Mouse (Mus musculus): ENCODE data around the gene Btbd7. TPM values are rescaled to one million over a fixed set of nuclear protein-coding genes. Genes with fewer than 3 reads are reported as not detected.

The Btbd7 gene
- total RNA-seq (2021): 10 to 100 TPM; 34.6 to 35.0 TPM

- DNase-seq: peak; percentile 99
These were observed at the start of gene Btbd7 for GRCm38 (mm10) chr12:102878031-102878823. TSS of gene Btbd7 (minus strand) at chr12:102878471.

GRCm38 (mm10) chr12:102916073-102916472, 37.8 kb upstream of the Btbd7 start:
- DNase-seq: no peak

DNA sequence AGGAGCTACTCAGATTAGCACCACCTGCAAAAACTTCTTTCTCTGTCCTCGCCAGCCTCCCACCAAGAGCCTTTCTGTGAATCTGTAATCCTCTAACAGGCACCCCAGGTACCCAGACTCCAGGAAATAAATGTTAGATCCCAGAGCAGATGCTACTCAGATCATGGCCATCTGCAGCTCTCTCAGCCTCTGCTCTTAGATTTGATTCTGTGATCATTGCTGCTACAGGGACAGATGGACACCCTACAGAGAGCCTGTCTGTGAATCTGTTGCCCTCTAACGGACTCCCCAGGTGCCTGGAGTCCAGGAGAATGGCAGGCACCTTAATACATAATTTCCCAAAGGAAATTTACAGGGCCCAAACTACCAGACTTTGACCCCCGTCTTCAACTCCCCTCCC, 29.9 kb upstream of the Btbd7 start:
- DNase-seq: no peak

GRCm38 (mm10) chr12:102899091-102899490, 20.8 kb upstream of the Btbd7 start, which contains the start of gene Cox8c:
TSS of gene Cox8c (plus strand) at chr12:102899316.
- no peak for DNase-seq

DNA sequence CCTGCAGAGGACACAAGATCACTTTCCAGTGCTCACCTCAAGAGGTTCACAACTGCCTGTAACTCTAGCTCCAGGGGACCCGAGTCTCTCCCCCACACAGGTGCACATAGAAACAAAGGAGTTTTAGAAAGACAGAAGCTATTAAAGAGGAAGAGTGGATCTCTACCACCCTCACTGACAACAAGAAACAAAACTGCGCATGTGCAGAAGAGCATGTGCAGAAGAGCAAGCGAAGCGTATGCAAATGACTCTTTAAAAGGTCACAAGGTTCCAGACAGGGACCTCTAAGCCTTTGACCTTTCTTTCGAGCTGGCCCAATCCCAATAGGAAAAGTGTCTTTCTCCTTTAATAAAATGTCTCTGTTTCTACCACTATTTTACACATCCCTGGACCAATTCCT, 10.3 kb upstream of the Btbd7 start:
- DNase-seq: no peak

DNA sequence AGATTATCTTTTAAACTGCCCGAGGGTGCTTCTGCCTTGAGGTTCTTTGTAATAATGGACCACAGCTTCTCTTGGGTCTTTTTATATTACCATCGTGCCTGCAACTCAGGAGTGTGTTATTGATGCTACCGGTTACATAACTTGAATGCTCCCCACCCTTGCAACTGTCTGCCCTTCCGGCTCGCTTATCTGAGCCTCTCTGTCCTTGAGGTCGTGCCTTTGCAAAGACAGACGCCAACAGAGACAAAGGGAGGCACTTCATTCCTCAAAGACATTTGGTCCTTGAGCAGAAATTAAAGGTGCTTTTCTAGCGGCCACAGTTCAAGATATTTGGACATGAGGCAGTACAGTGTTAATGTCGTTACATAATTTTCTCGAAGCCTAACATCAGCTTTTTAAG, 9.1 kb upstream of the Btbd7 start:
- no peak for DNase-seq

DNA sequence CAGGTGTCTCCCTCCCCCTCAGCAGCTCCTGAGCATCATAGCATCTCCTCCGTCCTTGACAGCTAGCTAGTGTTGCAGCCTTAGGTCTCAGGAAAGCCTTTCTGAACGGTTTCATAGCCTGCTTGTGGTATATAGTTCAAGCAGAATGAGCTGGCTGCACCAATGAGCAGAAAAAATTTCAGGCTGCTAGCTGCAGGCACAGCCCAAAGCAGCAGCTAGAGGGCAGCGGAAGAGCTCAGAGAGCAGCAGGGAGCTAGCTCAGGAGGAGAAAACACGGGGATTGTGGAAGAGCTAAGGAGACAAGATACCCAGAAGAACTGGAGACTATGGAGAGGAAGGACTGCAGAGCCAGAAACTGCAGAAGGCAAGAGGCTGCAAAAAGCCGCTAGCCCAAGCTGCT, 7.5 kb upstream of the Btbd7 start:
- peak; percentile 27 for DNase-seq

- DNase-seq: peak; percentile 22
These were observed 630 bp upstream of the Btbd7 start for GRCm38 (mm10) chr12:102878901-102879300.

DNA sequence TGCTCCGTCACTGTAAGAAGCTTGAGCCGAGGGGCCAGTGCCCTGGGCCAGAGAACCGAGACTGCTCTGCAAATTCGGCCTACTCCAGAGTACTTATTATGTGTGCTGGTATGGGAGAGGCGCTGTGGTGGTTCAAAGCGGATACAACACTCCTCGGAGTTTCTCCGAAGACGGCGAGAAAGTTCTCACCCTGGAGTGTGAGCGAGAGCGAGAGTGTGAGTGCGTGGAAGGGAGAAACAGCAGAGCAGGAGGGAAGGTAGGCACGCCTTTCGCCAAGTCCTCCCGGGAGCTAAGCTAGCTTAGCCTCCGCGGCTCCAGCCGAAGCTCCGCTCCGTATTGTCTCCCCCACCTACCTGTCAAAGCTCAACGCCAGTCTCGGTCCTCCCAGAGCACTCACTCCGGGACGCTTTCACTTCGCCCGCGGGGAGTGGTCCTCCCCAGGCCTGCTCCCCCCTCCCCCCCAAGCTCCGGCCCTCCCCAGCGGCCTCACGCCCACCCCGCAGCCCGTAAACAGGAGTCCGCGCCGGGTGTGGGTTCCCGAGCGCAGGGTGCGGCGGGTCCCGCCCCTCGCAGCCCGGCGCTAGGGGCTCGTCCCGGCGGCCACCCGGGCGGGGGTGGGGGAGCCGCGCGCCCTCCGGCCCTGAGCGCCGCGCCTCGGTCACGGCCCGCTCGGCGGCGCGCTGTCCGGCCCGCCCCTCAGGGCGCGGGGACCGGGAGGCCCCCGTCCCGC, 805 bp downstream of the Btbd7 start:
- DNase-seq: peak; percentile 49

DNA sequence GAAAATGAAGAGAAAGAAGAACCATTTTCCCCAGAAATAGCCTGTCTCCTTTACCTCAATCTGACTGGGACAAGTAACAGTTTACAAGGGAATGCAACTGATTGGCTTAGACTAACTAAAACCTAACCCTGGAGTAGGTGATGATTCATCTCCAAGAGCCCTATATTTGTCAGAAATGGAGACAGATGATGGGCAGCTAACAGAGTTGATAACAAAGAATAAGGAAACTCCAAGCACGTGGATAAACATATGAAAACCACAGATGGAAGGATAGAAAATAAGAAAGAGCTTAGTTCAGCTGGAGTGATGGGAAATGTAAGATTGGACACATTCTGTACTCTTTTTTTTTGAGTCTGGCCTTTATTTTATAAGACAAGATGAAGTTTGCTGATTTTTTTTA, 7.7 kb downstream of the Btbd7 start:
- no peak for DNase-seq

DNA sequence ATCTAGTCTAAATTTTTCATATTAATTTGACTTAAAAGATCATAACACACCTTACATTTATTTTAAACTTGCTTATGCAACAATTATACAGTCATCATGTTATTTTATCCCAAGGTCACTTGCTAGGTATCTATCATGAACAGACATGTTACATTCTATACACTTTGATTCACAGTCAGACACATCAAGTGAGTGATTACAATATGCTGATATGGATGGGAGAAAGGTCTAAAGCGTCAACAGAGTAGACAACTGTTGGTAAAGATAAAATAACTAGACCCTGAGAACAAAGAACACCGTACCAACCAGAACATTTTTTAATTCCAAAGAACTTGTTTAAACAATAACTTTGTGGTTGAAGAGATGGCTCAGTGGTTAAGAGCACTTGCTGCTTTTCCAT, 8.5 kb downstream of the Btbd7 start:
- no peak for DNase-seq

DNA sequence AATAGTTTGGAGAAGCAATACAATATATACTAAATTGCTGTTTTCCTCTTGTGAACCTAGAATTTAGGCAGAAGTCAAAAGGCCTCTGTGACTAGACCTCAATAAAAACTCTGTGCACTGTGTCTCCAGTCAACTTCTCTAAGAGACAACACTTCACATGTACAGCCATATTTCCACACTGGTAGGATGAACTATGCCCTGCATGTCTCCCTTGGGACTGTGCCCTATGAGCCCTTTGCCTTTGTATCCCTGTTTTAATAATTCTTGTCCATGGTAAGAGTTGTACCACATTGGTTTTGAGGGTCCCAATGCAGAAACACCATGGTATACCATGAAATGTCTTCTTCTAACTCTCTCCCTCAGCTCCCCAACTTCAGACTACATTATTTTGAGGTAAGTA, 17.5 kb downstream of the Btbd7 start:
- DNase-seq: no peak

- DNase-seq: no peak
These were observed 40.0 kb downstream of the Btbd7 start for GRCm38 (mm10) chr12:102838271-102838670.

DNA sequence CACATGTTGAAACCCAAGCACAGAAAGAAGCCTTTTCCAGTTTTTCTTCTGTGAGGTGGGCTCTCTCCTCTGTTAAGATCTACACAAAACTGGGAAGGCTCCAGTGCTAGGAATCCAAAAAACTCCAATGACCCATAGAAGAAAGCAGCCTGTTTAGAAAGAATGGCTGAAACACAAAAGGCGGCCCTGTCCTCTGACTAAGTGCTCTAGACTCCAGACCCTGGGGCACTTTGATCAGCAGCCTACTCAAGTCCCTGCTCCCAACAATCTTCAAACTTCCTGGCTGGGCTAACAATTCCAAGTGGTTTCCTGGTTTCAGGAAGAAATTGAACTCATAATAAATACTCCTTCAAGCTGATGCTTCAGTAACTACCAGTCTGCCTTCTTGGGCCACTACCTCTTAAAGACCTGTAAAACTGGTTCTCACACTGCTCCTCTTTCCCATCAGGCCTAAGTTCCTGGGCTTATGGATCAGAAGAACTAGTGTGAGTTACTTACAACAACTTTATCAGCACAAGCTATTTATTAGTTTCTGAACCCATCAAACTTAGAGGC, 45.4 kb downstream of the Btbd7 start:
- no peak for DNase-seq

DNA sequence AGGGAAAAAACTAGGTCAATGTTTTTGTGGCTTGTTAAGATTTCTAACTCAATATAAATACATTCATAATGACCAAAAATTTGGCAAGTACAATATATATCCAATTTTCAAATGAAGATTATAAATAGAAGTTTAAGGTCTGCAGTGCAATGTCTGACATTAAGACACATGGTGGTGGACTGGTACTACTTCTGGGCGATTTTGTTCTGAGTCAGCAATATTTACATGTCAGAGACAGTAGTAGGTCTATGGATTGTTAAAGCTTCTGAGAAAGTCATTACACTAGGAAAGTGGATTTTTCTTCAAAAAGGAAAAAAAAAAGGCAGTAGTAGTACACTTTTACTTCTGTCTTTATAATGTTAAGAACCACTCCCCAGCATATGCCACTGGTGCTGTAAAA, 46.4 kb downstream of the Btbd7 start:
- DNase-seq: no peak

DNA sequence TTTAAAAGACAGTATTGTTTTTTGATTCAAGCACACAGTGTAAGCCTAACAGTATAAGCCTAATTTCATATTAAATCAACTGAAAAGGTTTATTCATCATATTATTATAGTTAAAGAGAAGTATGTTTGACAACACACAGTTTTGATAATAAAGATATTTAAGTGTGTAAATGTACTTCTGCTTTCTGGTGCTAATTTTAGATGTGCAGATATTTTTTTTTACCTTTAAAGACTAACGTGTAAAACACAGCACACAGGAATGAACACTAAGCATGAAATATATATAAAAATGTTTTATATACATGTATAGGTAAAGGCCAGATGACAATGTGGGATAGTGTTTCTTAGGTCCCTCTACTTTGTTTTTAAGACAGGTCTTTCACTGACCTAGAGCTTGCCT, 51.2 kb downstream of the Btbd7 start:
- no peak for DNase-seq

- DNase-seq: no peak
These were observed 51.9 kb downstream of the Btbd7 start for GRCm38 (mm10) chr12:102826399-102826798.

DNA sequence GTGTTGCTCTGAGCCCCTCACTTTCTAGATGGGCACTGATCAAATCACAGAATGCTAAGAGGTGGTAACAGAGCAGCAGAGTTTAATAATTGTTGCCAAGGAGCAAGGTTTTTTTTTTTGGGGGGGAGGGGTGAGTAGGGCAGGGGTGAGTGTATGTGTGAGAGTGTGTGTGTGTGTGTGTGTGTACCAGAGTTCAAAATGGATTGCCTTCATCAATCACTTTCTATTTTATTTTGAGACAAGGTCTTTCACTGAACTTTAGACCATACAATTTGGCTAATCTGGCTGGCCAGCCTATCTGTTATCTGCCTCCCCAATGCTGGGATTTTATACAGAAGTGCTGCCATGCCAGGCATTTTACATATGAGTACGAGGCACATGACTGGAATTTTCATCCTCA, 63.4 kb downstream of the Btbd7 start:
- DNase-seq: no peak

GRCm38 (mm10) chr12:102799528-102799927, 78.7 kb downstream of the Btbd7 start:
- DNase-seq: no peak

DNA sequence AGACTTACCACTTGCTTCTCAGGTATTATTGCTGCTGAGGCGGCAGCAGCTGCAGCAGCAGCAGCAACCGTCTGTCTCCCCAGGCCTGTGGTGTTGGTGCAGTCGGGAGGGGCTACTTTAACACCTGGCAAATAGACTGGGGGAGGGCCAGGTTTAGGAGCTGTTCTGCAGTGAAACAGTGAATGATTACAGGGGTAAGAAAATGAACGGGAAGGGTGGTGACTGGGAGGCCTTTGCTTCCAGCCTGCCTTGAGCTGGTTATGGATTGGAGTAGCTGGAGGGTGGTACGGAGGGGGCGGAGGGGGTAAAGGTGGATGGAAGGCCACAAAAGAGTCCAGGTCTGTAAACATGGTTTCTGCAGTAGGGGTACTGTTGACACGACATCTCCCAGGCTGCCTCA, 90.3 kb downstream of the Btbd7 start:
- DNase-seq: no peak

- no peak for DNase-seq
These were observed 92.7 kb downstream of the Btbd7 start for GRCm38 (mm10) chr12:102785593-102785985.

DNA sequence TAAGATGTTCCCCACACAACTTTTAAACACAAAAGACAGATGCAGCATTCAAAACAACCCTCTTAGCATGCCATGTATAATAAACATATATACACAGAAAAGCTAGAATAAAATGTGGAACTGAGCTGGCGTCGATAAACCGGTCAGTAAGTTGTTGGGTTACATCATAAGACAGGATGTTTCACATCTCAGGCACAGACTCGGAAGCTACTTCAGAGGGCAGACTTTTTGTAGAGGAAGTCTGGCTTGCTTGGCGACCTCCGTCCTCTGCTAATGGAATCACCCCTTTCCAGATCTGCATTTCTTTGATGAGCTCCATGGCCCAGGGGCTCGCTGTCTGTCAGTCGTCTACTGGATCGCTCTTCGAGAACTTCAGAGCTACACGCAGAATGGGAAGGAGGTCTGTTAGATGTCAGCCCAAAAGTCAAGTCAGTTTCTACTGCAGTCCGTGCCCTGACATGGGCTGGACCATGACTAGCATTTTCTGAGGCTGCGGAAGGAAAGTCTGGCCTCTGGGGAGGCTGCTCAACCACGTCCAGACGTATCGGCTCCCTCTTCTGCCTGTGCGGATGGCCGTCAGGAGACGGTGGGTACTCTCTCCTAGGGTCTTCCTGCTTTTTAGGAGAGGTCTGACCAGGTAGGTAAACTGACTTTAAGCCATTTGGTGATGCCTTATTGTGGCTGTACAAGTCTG, 93.2 kb downstream of the Btbd7 start:
- DNase-seq: no peak

GRCm38 (mm10) chr12:102782841-102783240, 95.4 kb downstream of the Btbd7 start:
- DNase-seq: no peak
